Mouse (Mus musculus): ENCODE results near the gene Cldn6. TPM values are rescaled to one million over a fixed set of nuclear protein-coding genes. Genes with fewer than 3 reads are reported as not detected.
A peak's percentile ranks its signal among the peaks of the same experiment; 100 is the strongest.

Gene Cldn6
- total RNA-seq (2021) = not detected
- long read RNA-seq, experiment 1 = 0 reads
- long read RNA-seq, experiment 2 = 0 reads

- DNase-seq = no peak
Measured at GRCm38 (mm10) chr17:23679127-23679835, at the start of gene Cldn6. Cldn6 (plus strand) TSS chr17:23679249.

- DNase-seq = peak; percentile 71 to 88
Measured at GRCm38 (mm10) chr17:23630195-23631020, 48.6 kb upstream of the Cldn6 start.

- no peak for DNase-seq
Measured at GRCm38 (mm10) chr17:23631241-23631640, 47.8 kb upstream of the Cldn6 start.

GRCm38 (mm10) chr17:23644613-23645495 lies 34.2 kb upstream of the Cldn6 start, which contains the start of gene Mmp25:
Mmp25 (minus strand) TSS chr17:23645277.
- no peak for DNase-seq

GRCm38 (mm10) chr17:23645894-23646293 lies 33.2 kb upstream of the Cldn6 start:
- no peak for DNase-seq

- no peak for DNase-seq
Measured at GRCm38 (mm10) chr17:23651363-23651762, 27.7 kb upstream of the Cldn6 start.

- DNase-seq = no peak
Measured at GRCm38 (mm10) chr17:23653324-23653723, 25.7 kb upstream of the Cldn6 start.

GRCm38 (mm10) chr17:23654001-23654400 lies 25.0 kb upstream of the Cldn6 start:
- DNase-seq = no peak

- DNase-seq = no peak
Measured at GRCm38 (mm10) chr17:23654410-23654809, 24.6 kb upstream of the Cldn6 start.

- DNase-seq = no peak
Measured at GRCm38 (mm10) chr17:23658450-23658849, 20.6 kb upstream of the Cldn6 start.

- peak in 1 of 2 experiments; percentile 47 for DNase-seq
Measured at GRCm38 (mm10) chr17:23660117-23660875, 18.8 kb upstream of the Cldn6 start, which contains the start of gene Bicdl2. Bicdl2 (plus strand) TSS chr17:23660506.

GRCm38 (mm10) chr17:23660876-23661200 lies 18.2 kb upstream of the Cldn6 start:
- DNase-seq = no peak

- no peak for DNase-seq
Measured at GRCm38 (mm10) chr17:23661526-23661925, 17.5 kb upstream of the Cldn6 start.

- DNase-seq = peak in 1 of 2 experiments; percentile 37
Measured at GRCm38 (mm10) chr17:23664556-23665021, 14.5 kb upstream of the Cldn6 start.

- DNase-seq = no peak
Measured at GRCm38 (mm10) chr17:23665511-23665910, 13.5 kb upstream of the Cldn6 start.

- no peak for DNase-seq
Measured at GRCm38 (mm10) chr17:23670516-23671074, 8.5 kb upstream of the Cldn6 start.

- DNase-seq = no peak
Measured at GRCm38 (mm10) chr17:23671519-23671918, 7.5 kb upstream of the Cldn6 start.

- no peak for DNase-seq
Measured at GRCm38 (mm10) chr17:23672761-23673160, 6.3 kb upstream of the Cldn6 start.

- peak; percentile 95 to 96 for DNase-seq
Measured at GRCm38 (mm10) chr17:23673424-23674073, 5.5 kb upstream of the Cldn6 start, which contains the start of the genes Hcfc1r1 and Thoc6. Hcfc1r1 (plus strand) TSS chr17:23673596. Thoc6 (minus strand) TSS chr17:23673882.

- DNase-seq = peak; percentile 64
Measured at GRCm38 (mm10) chr17:23674271-23674952, 4.6 kb upstream of the Cldn6 start.
